Mouse (Mus musculus): ENCODE data around the gene Slc25a26. TPM values are rescaled to one million over a fixed set of nuclear protein-coding genes. Genes with fewer than 3 reads are reported as not detected.

Slc25a26 gene
- polyA plus RNA-seq, 1 experiment from 2014 or later: 8.1 TPM

DNA sequence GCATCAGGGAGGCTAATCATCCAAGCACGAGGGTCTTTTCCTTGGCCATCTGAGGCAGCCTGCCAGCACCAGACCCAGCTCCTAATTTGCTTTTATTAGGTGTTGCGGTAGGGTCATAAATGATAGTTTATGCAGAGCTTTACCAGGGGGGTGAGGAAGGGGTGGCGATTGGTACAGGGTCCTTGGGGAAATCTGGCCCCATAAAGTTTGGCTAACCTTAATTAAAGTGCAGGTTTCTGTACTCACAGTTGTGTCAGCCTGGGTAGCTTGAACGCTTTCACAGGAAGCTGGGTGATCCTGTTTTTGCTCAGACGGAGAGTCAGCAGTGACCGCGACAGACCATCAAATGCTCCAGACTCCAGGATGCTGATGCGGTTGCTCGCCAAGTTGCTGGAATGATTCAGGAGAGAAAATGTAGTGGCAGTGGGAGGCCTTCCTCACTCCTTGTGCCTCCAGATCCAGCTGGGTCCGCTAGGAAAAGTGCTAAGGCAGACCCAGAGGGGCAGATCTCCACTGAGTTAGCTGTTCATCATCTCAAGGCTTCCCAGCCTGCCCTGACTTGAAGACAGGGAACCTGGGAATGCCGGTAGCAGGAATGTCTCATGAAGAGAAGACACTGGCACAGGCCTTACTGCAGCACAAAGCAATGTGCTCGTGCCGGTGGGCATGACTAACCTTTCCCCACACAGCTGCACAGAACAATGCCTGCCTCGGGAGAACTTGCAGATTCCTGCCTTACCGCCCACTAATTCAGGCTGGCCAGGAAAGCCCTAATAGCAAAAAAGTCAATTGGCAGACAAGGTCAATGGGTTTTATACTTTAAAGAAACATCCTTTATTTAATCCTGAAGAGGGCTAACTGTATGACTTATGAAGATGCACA, 127.8 kb downstream of the Slc25a26 start:
- H3K27ac ChIP-seq (ENCODE audit: low read length): no peak overlapping the region; the same call in 1 of the 2 replicates
- no peaks in the 10 kb centered on the region for H3K27me3 ChIP-seq (ENCODE audit: control insufficient read depth, insufficient read depth, low read length)
- H3K9ac ChIP-seq (replicated peaks; ENCODE audit: low read depth, low read length): no peak overlapping the region
- no peak overlapping the region for H3K4me3 ChIP-seq (ENCODE audit: low read depth, low read length)
- 57% methylated on average over 15 of the region's 15 CpGs for WGBS
- peaks cover 62% of the 10 kb centered on the region for H3K36me3 ChIP-seq (ENCODE audit: control insufficient read depth, insufficient read depth, low read length)
- no peak overlapping the region for H3K4me2 ChIP-seq (replicated peaks; ENCODE audit: low read depth, low read length)
- peaks cover 24% of the 10 kb centered on the region for H3K4me1 ChIP-seq (ENCODE audit: control insufficient read depth, insufficient read depth, low read length)
- ATAC-seq (ENCODE audit: insufficient number of reproducible peaks, insufficient read depth, low FRiP score, low read depth): no peak
- H3K9me3 ChIP-seq (ENCODE audit: control insufficient read depth, low read depth, low read length): no peaks in the 10 kb centered on the region

- Histone ChIP-seq H3K36me3 (ENCODE audit: control insufficient read depth, insufficient read depth, low read length) (peaks cover 55% of the 10 kb centered on the region), H3K4me1 (ENCODE audit: control insufficient read depth, insufficient read depth, low read length) (peaks cover 26% of the 10 kb centered on the region), H3K27ac (ENCODE audit: low read length) (no peak overlapping the region), H3K9ac (replicated peaks; ENCODE audit: low read depth, low read length) (no peak overlapping the region), H3K27me3 (ENCODE audit: control insufficient read depth, insufficient read depth, low read length) (no peaks in the 10 kb centered on the region), H3K4me2 (replicated peaks; ENCODE audit: low read depth, low read length) (no peak overlapping the region), H3K4me3 (ENCODE audit: low read depth, low read length) (no peak overlapping the region), H3K9me3 (ENCODE audit: control insufficient read depth, low read depth, low read length) (no peaks in the 10 kb centered on the region)
- no peak for ATAC-seq (ENCODE audit: insufficient number of reproducible peaks, insufficient read depth, low FRiP score, low read depth)
- WGBS: 69% methylated on average over 6 of the region's 6 CpGs
Measured at GRCm38 (mm10) chr6:94628787-94629186, 128.7 kb downstream of the Slc25a26 start.

DNA sequence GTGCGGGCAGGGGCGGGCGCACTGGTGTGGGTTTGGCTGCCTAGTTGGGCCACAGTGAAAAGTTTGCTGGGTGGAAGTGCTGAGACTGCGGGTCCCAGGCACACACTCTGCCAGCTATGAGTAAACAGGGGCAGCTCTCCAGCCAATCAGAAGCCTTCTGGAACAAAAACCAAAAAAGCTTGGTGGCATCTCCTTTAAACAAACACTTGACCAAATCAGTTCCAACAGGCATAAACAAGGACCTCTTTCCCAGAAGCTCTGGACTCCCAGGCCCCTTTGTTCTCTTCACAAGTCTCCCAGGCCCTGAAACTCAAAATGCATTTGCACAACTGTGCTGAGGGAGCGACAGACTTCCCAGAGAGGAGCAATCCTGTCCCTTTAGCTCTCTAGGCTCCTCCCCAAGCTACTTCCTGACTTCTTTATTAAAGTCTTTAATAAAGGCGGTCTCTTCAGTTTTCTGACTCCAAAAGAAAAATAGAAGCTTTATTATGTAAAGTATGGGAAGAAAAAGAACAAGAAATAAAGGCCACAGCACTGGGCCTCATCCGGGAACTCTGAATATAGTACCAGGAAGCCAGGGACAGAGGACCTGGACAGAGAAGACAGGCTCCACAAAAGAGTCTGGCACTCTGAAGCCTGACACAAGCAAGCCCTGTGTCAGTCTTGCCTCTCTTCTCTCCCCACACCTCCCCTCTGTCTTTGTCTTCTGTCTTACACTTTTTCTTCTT, 131.1 kb downstream of the Slc25a26 start:
- 69% methylated on average over 7 of the region's 7 CpGs for WGBS

DNA sequence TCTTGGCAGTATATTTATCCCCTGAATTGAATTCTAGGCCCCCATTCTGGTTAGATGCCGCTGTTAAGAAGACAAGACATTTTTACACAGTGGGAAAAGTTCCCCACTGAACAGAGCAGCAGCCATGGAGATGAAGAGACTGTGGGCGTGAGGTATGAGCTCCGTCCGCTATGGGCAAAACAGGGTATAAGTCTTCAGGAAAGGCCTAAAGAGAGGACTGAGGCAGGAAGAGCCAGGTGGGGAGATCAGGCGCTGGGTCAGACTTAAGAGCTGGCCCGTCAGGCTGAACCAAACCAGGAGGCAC, 131.6 kb downstream of the Slc25a26 start:
- no peaks in the 10 kb centered on the region for H3K27me3 ChIP-seq (ENCODE audit: control insufficient read depth, insufficient read depth, low read length)
- no peak for ATAC-seq (ENCODE audit: insufficient number of reproducible peaks, insufficient read depth, low FRiP score, low read depth)
- peaks cover 28% of the 10 kb centered on the region for H3K36me3 ChIP-seq (ENCODE audit: control insufficient read depth, insufficient read depth, low read length)
- H3K9ac ChIP-seq (replicated peaks; ENCODE audit: low read depth, low read length): no peak overlapping the region
- H3K4me2 ChIP-seq (replicated peaks; ENCODE audit: low read depth, low read length): no peak overlapping the region
- H3K4me1 ChIP-seq (ENCODE audit: control insufficient read depth, insufficient read depth, low read length): peaks cover 30% of the 10 kb centered on the region
- no peaks in the 10 kb centered on the region for H3K9me3 ChIP-seq (ENCODE audit: control insufficient read depth, low read depth, low read length)
- no peak overlapping the region for H3K4me3 ChIP-seq (ENCODE audit: low read depth, low read length)
- H3K27ac ChIP-seq (ENCODE audit: low read length): no peak overlapping the region; the same call in 1 of the 2 replicates
- 83% methylated on average over 6 of the region's 6 CpGs for WGBS

More for the DNA sequence above, 131.1 kb downstream of the Slc25a26 start:
- Histone ChIP-seq H3K4me3 (ENCODE audit: low read depth, low read length) (no peak overlapping the region), H3K4me1 (ENCODE audit: control insufficient read depth, insufficient read depth, low read length) (peaks cover 30% of the 10 kb centered on the region), H3K27ac (ENCODE audit: low read length) (no peak overlapping the region; the same call in 1 of the 2 replicates), H3K9me3 (ENCODE audit: control insufficient read depth, low read depth, low read length) (no peaks in the 10 kb centered on the region), H3K9ac (replicated peaks; ENCODE audit: low read depth, low read length) (no peak overlapping the region), H3K4me2 (replicated peaks; ENCODE audit: low read depth, low read length) (no peak overlapping the region), H3K27me3 (ENCODE audit: control insufficient read depth, insufficient read depth, low read length) (no peaks in the 10 kb centered on the region), H3K36me3 (ENCODE audit: control insufficient read depth, insufficient read depth, low read length) (peaks cover 33% of the 10 kb centered on the region)
- ATAC-seq (ENCODE audit: insufficient number of reproducible peaks, insufficient read depth, low FRiP score, low read depth): no peak

GRCm38 (mm10) chr6:94634274-94634673, 134.1 kb downstream of the Slc25a26 start:
- Histone ChIP-seq H3K9ac (replicated peaks; ENCODE audit: low read depth, low read length) (no peak overlapping the region), H3K4me2 (replicated peaks; ENCODE audit: low read depth, low read length) (no peak overlapping the region), H3K27ac (ENCODE audit: low read length) (no peak overlapping the region), H3K27me3 (ENCODE audit: control insufficient read depth, insufficient read depth, low read length) (no peaks in the 10 kb centered on the region), H3K4me1 (ENCODE audit: control insufficient read depth, insufficient read depth, low read length) (peaks cover 28% of the 10 kb centered on the region), H3K9me3 (ENCODE audit: control insufficient read depth, low read depth, low read length) (no peaks in the 10 kb centered on the region), H3K36me3 (ENCODE audit: control insufficient read depth, insufficient read depth, low read length) (peaks cover 8% of the 10 kb centered on the region; the same call in 1 of the 2 replicates), H3K4me3 (ENCODE audit: low read depth, low read length) (no peak overlapping the region)
- ATAC-seq (ENCODE audit: insufficient number of reproducible peaks, insufficient read depth, low FRiP score, low read depth): no peak
- WGBS: 88% methylated on average over 4 of the region's 4 CpGs

DNA sequence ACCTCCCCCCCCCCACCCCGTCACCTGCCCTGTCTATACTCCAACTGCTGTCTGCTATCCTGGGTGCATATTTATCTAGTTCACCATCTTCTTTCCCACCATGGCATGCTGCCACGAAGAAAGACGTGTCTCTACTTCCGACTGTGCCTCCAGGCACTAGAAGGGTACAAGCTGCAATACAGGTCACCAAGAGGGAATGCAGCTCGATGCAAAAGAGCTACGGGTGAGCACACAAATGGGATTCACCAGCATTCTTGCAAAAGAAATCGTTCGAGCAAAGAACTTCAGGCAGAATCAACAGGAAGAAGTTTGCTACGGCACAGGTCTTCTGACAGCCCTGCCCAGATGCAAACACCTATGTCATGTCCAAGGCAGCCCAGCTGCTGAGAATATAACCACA, 134.6 kb downstream of the Slc25a26 start:
- Histone ChIP-seq H3K27ac (ENCODE audit: low read length) (no peak overlapping the region), H3K9ac (replicated peaks; ENCODE audit: low read depth, low read length) (no peak overlapping the region), H3K4me3 (ENCODE audit: low read depth, low read length) (no peak overlapping the region), H3K36me3 (ENCODE audit: control insufficient read depth, insufficient read depth, low read length) (0 out of 2 replicates have a peak, but pooled peaks cover 3% of the 10 kb centered on the region), H3K27me3 (ENCODE audit: control insufficient read depth, insufficient read depth, low read length) (no peaks in the 10 kb centered on the region), H3K9me3 (ENCODE audit: control insufficient read depth, low read depth, low read length) (no peaks in the 10 kb centered on the region), H3K4me1 (ENCODE audit: control insufficient read depth, insufficient read depth, low read length) (peaks cover 32% of the 10 kb centered on the region), H3K4me2 (replicated peaks; ENCODE audit: low read depth, low read length) (no peak overlapping the region)
- ATAC-seq (ENCODE audit: insufficient number of reproducible peaks, insufficient read depth, low FRiP score, low read depth): no peak
- WGBS: 74% methylated on average over 9 of the region's 9 CpGs

DNA sequence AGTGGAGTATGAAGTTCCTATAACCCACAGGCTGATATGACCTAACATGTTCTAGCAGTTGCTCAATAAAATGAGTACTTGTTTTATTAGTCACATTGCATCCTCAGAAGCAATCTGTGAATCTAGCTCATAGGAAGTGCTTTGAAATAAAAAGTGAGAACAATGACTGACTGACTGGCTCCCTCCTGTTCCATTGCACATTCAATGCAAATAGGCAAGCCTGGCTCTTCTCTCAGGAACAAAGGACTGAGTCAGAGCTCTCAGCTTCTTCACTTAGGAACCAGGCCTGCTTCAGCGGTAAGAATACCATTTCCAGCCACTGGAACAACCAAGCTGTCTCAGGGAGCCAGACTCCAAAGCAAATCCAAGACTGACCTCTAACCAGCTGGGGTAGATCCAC, 135.2 kb downstream of the Slc25a26 start:
- Histone ChIP-seq H3K4me2 (replicated peaks; ENCODE audit: low read depth, low read length) (no peak overlapping the region), H3K27me3 (ENCODE audit: control insufficient read depth, insufficient read depth, low read length) (no peaks in the 10 kb centered on the region), H3K9me3 (ENCODE audit: control insufficient read depth, low read depth, low read length) (no peaks in the 10 kb centered on the region), H3K9ac (replicated peaks; ENCODE audit: low read depth, low read length) (no peak overlapping the region), H3K4me3 (ENCODE audit: low read depth, low read length) (no peak overlapping the region), H3K27ac (ENCODE audit: low read length) (no peak overlapping the region), H3K4me1 (ENCODE audit: control insufficient read depth, insufficient read depth, low read length) (peaks cover 36% of the 10 kb centered on the region), H3K36me3 (ENCODE audit: control insufficient read depth, insufficient read depth, low read length) (no peaks in the 10 kb centered on the region)
- 54% methylated on average over 1 of the region's 1 CpGs for WGBS
- ATAC-seq (ENCODE audit: insufficient number of reproducible peaks, insufficient read depth, low FRiP score, low read depth): no peak

- peaks cover 35% of the 10 kb centered on the region for H3K4me1 ChIP-seq (ENCODE audit: control insufficient read depth, insufficient read depth, low read length)
- no peak for ATAC-seq (ENCODE audit: insufficient number of reproducible peaks, insufficient read depth, low FRiP score, low read depth)
- no peak overlapping the region for H3K4me2 ChIP-seq (replicated peaks; ENCODE audit: low read depth, low read length)
- H3K9me3 ChIP-seq (ENCODE audit: control insufficient read depth, low read depth, low read length): no peaks in the 10 kb centered on the region
- H3K4me3 ChIP-seq (ENCODE audit: low read depth, low read length): no peak overlapping the region
- H3K27ac ChIP-seq (ENCODE audit: low read length): no peak overlapping the region
- WGBS: 42% methylated on average over 5 of the region's 5 CpGs
- no peaks in the 10 kb centered on the region for H3K36me3 ChIP-seq (ENCODE audit: control insufficient read depth, insufficient read depth, low read length)
- no peak overlapping the region for H3K9ac ChIP-seq (replicated peaks; ENCODE audit: low read depth, low read length)
- H3K27me3 ChIP-seq (ENCODE audit: control insufficient read depth, insufficient read depth, low read length): no peaks in the 10 kb centered on the region
Measured at GRCm38 (mm10) chr6:94637024-94637434, 136.9 kb downstream of the Slc25a26 start.
